Comparison of ENCODE assay signal across 9 mouse cellular contexts in the genomic region with DNA sequence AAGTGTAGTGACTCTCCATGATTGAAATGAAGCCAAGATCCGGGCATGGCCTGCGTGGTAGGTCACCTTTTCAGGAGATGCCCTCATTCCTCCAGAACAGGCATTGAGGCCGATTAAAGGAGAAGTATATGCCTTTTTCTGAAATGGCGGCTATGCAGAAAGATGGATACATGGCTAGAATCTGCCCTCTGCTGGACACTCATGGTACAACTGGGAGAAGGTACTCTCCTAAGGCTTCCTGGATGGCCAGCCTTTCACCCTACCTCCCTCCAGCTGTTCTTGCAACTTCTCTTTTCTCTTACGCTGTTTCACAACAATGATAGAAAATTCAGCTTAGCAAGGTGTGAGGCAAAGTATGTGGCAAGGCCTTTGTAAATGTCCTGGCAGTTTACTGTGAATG. TPM values are rescaled to one million over a fixed set of nuclear protein-coding genes. Genes with fewer than 3 reads are reported as not detected.
DNase-seq lines count a peak whose midpoint lies in the region; ATAC-seq and TF ChIP-seq lines count a peak whose summit lies in the region.
"Had no signal": no experiment of that assay in that cellular context is flagged by ENCODE, and none has a peak within 500 bp of the region (broad histone marks: within the 10 kb centered on the region; RNA-seq: fewer than 3 reads in every experiment).

No protein-coding gene starts in this region.

- no peak overlapping the region for H3K4me3 ChIP-seq in kidney, adult 2 months (ENCODE audit: insufficient read depth, low read depth, low read length)
- H3K4me3 ChIP-seq in kidney, embryonic 15.5 days (replicated peaks): no peak overlapping the region
- H3K4me3 ChIP-seq in forebrain, embryonic 11.5 days (ENCODE audit: low read depth, low read length): no peak overlapping the region
- H3K4me3 ChIP-seq in hindbrain, embryonic 14.5 days (replicated peaks; ENCODE audit: low read length): no peak overlapping the region
- no peak overlapping the region for H3K4me3 ChIP-seq in midbrain, embryonic 16.5 days (ENCODE audit: low read depth, low read length)
- H3K4me3 ChIP-seq: embryonic facial prominence, embryonic 15.5 days had no signal

- no peak overlapping the region for H3K4me2 ChIP-seq in kidney, embryonic 15.5 days
- no peak overlapping the region for H3K4me2 ChIP-seq in forebrain, embryonic 11.5 days (ENCODE audit: low read depth, low read length, severe bottlenecking)
- H3K4me2 ChIP-seq in hindbrain, embryonic 14.5 days (replicated peaks): no peak overlapping the region
- H3K4me2 ChIP-seq in midbrain, embryonic 16.5 days (ENCODE audit: low read length): no peak overlapping the region
- H3K4me2 ChIP-seq: embryonic facial prominence, embryonic 15.5 days had no signal

- WGBS in kidney, adult 2 months: 34% methylated on average over 5 of the region's 5 CpGs
- 56% methylated on average over 5 of the region's 5 CpGs for WGBS in kidney, embryonic 15.5 days
- 52% methylated on average over 5 of the region's 5 CpGs for WGBS in forebrain, embryonic 11.5 days
- 52% methylated on average over 5 of the region's 5 CpGs for whole genome bisulfite sequencing in hindbrain, embryonic 14.5 days
- 49% methylated on average over 5 of the region's 5 CpGs for WGBS in midbrain, embryonic 16.5 days

- peak; percentile 66 for TF ChIP-seq CTCF in kidney, adult 2 months (conservative IDR thresholded peaks at IDR 0.05; ENCODE audit: insufficient read depth, insufficient read length, low read depth, low read length)

- H3K27ac ChIP-seq in kidney, adult 2 months (ENCODE audit: insufficient read depth, low read depth, low read length): no peak overlapping the region
- H3K27ac ChIP-seq in kidney, embryonic 15.5 days: no peak overlapping the region
- no peak overlapping the region for H3K27ac ChIP-seq in forebrain, embryonic 11.5 days (ENCODE audit: low read depth, low read length)
- H3K27ac ChIP-seq in hindbrain, embryonic 14.5 days: no peak overlapping the region
- H3K27ac ChIP-seq in midbrain, embryonic 16.5 days (ENCODE audit: low read length): peak overlapping the region; percentile 43
- H3K27ac ChIP-seq: embryonic facial prominence, embryonic 15.5 days had no signal

- TF ChIP-seq POLR2A in kidney, adult 2 months (IDR thresholded peaks at IDR 0.05; ENCODE audit: low read depth, low read length): no peak

- H3K9ac ChIP-seq in kidney, embryonic 15.5 days: no peak overlapping the region
- H3K9ac ChIP-seq in forebrain, embryonic 11.5 days (ENCODE audit: low read length): no peak overlapping the region
- H3K9ac ChIP-seq in hindbrain, embryonic 14.5 days: no peak overlapping the region
- no peak overlapping the region for H3K9ac ChIP-seq in midbrain, embryonic 16.5 days (ENCODE audit: low read depth, low read length)
- H3K9ac ChIP-seq: embryonic facial prominence, embryonic 15.5 days had no signal

- H3K27me3 ChIP-seq in kidney, adult 2 months (replicated peaks; ENCODE audit: control insufficient read depth, insufficient read depth, low read length): no peaks in the 10 kb centered on the region
- no peaks in the 10 kb centered on the region for H3K27me3 ChIP-seq in kidney, embryonic 15.5 days
- H3K27me3 ChIP-seq in forebrain, embryonic 11.5 days (ENCODE audit: control insufficient read depth, insufficient read depth, low read length): no peaks in the 10 kb centered on the region
- H3K27me3 ChIP-seq in hindbrain, embryonic 14.5 days (ENCODE audit: control insufficient read depth, insufficient read depth, low read length): no peaks in the 10 kb centered on the region
- no peaks in the 10 kb centered on the region for H3K27me3 ChIP-seq in midbrain, embryonic 16.5 days (ENCODE audit: control insufficient read depth, insufficient read depth, low read depth, low read length)
- H3K27me3 ChIP-seq: embryonic facial prominence, embryonic 15.5 days had no signal

- H3K36me3 ChIP-seq in kidney, adult 2 months (ENCODE audit: control insufficient read depth, insufficient read depth, low read length): no peaks in the 10 kb centered on the region
- H3K36me3 ChIP-seq in kidney, embryonic 15.5 days: peaks cover 55% of the 10 kb centered on the region
- no peaks in the 10 kb centered on the region; the same call in 1 of the 2 replicates for H3K36me3 ChIP-seq in forebrain, embryonic 11.5 days (ENCODE audit: control insufficient read depth, insufficient read depth, low read length)
- peaks cover 57% of the 10 kb centered on the region for H3K36me3 ChIP-seq in hindbrain, embryonic 14.5 days (replicated peaks; ENCODE audit: control insufficient read depth, insufficient read depth)
- peaks cover 15% of the 10 kb centered on the region for H3K36me3 ChIP-seq in midbrain, embryonic 16.5 days (ENCODE audit: control insufficient read depth, insufficient read depth, low read length)

- no peaks in the 10 kb centered on the region for H3K4me1 ChIP-seq in kidney, adult 2 months (ENCODE audit: control insufficient read depth, insufficient read depth, low read length)
- H3K4me1 ChIP-seq in kidney, embryonic 15.5 days: peaks cover 8% of the 10 kb centered on the region
- H3K4me1 ChIP-seq in forebrain, embryonic 11.5 days (replicated peaks; ENCODE audit: control insufficient read depth, insufficient read depth, low read length): no peaks in the 10 kb centered on the region
- no peaks in the 10 kb centered on the region for H3K4me1 ChIP-seq in hindbrain, embryonic 14.5 days (replicated peaks; ENCODE audit: control insufficient read depth, insufficient read depth, low read length)
- no peaks in the 10 kb centered on the region for H3K4me1 ChIP-seq in midbrain, embryonic 16.5 days (ENCODE audit: control insufficient read depth, insufficient read depth, low read length)
- H3K4me1 ChIP-seq: embryonic facial prominence, embryonic 15.5 days had no signal

- ATAC-seq in kidney, embryonic 15.5 days (replicated peaks; ENCODE audit: low FRiP score): no peak
- ATAC-seq in forebrain, embryonic 11.5 days (replicated peaks; ENCODE audit: low FRiP score): no peak
- no peak for ATAC-seq in hindbrain, embryonic 14.5 days (ENCODE audit: low FRiP score)
- no peak for ATAC-seq in midbrain, embryonic 16.5 days

- H3K9me3 ChIP-seq in kidney, embryonic 15.5 days (replicated peaks): no peaks in the 10 kb centered on the region
- no peaks in the 10 kb centered on the region for H3K9me3 ChIP-seq in forebrain, embryonic 11.5 days (ENCODE audit: control insufficient read depth, low read length)
- no peaks in the 10 kb centered on the region for H3K9me3 ChIP-seq in hindbrain, embryonic 14.5 days (ENCODE audit: control insufficient read depth, low read length)
- H3K9me3 ChIP-seq in midbrain, embryonic 16.5 days (replicated peaks; ENCODE audit: control insufficient read depth, low read length, poor library complexity, severe bottlenecking): no peaks in the 10 kb centered on the region
- H3K9me3 ChIP-seq: embryonic facial prominence, embryonic 15.5 days had no signal

- peak; percentile 78 for DNase-seq in kidney, adult 2 months
- DNase-seq in brain, adult 2 months (ENCODE audit: low read depth, low spot score): peak; percentile 89
- DNase-seq in forebrain, embryonic 11.5 days (ENCODE audit: low spot score): peak; percentile 78
- DNase-seq in hindbrain, embryonic 14.5 days (ENCODE audit: low spot score): peak; percentile 88
- peak; percentile 58 to 91 for DNase-seq in left cerebral cortex, adult 9 months (ENCODE audit: low spot score in 2 of 2)
- peak; percentile 69 to 81 for DNase-seq in spleen, postnatal 36 days (ENCODE audit: low spot score in 2 of 2)

RNA-seq across cellular contexts. Expression of gene Rab11fip4, which starts 13.3 kb away (rescaled TPM):
- polyA plus RNA-seq in kidney, adult 2 months (2012; rRNA removed): 40.8 and 48.0 TPM in 2 replicates
- polyA plus RNA-seq in kidney, embryonic 15.5 days (2015; fragmentation: Nextera tagmentation; extraction: Ambion mirVana): 9.6 and 9.7 TPM in 2 replicates
- 16.0 and 16.8 TPM in 2 replicates for polyA plus RNA-seq in forebrain, embryonic 11.5 days (2014; fragmentation: Nextera tagmentation; extraction: Ambion mirVana)
- polyA plus RNA-seq in hindbrain, embryonic 14.5 days (2014; fragmentation: Nextera tagmentation; extraction: Ambion mirVana): 24.0 and 24.3 TPM in 2 replicates
- 27.8 and 29.4 TPM in 2 replicates for polyA plus RNA-seq in midbrain, embryonic 16.5 days (2015; fragmentation: Nextera tagmentation; extraction: Ambion mirVana)

RNA-seq across cellular contexts. Expression of gene Evi2a, which starts 47.3 kb away (rescaled TPM):
- polyA plus RNA-seq in kidney, adult 2 months (2012; rRNA removed): 3.1 and 5.3 TPM in 2 replicates
- polyA plus RNA-seq in kidney, embryonic 15.5 days (2015; fragmentation: Nextera tagmentation; extraction: Ambion mirVana): 3.1 TPM in 2 replicates
- 2.2 and 3.2 TPM in 2 replicates for polyA plus RNA-seq in forebrain, embryonic 11.5 days (2014; fragmentation: Nextera tagmentation; extraction: Ambion mirVana)
- 3.1 and 3.7 TPM in 2 replicates for polyA plus RNA-seq in hindbrain, embryonic 14.5 days (2014; fragmentation: Nextera tagmentation; extraction: Ambion mirVana)
- 2.8 and 3.1 TPM in 2 replicates for polyA plus RNA-seq in midbrain, embryonic 16.5 days (2015; fragmentation: Nextera tagmentation; extraction: Ambion mirVana)

RNA-seq across cellular contexts. Expression of gene Evi2, which starts 47.4 kb away (rescaled TPM):
- 0.16 and 0.30 TPM in 2 replicates for polyA plus RNA-seq in kidney, adult 2 months (2012; rRNA removed)
- 0.73 and 0.78 TPM in 2 replicates for polyA plus RNA-seq in kidney, embryonic 15.5 days (2015; fragmentation: Nextera tagmentation; extraction: Ambion mirVana)
- polyA plus RNA-seq in forebrain, embryonic 11.5 days (2014; fragmentation: Nextera tagmentation; extraction: Ambion mirVana): 0.72 and 1.3 TPM in 2 replicates
- polyA plus RNA-seq in hindbrain, embryonic 14.5 days (2014; fragmentation: Nextera tagmentation; extraction: Ambion mirVana): 0.40 and 0.91 TPM in 2 replicates
- 0.60 and 0.65 TPM in 2 replicates for polyA plus RNA-seq in midbrain, embryonic 16.5 days (2015; fragmentation: Nextera tagmentation; extraction: Ambion mirVana)

RNA-seq across cellular contexts. Expression of gene Evi2b, which starts 54.2 kb away (rescaled TPM):
- polyA plus RNA-seq in kidney, adult 2 months (2012; rRNA removed): 2.5 and 5.6 TPM in 2 replicates
- polyA plus RNA-seq in kidney, embryonic 15.5 days (2015; fragmentation: Nextera tagmentation; extraction: Ambion mirVana): 0.73 and 1.2 TPM in 2 replicates
- polyA plus RNA-seq in forebrain, embryonic 11.5 days (2014; fragmentation: Nextera tagmentation; extraction: Ambion mirVana): 0.21 and 0.57 TPM in 2 replicates
- 0.27 TPM in 1 of 2 replicates, not detected in the other for polyA plus RNA-seq in hindbrain, embryonic 14.5 days (2014; fragmentation: Nextera tagmentation; extraction: Ambion mirVana)
- not detected in 2 replicates for polyA plus RNA-seq in midbrain, embryonic 16.5 days (2015; fragmentation: Nextera tagmentation; extraction: Ambion mirVana)
